Mouse (Mus musculus) heart, embryonic 14.5 days (tissue): Measurements from ENCODE around the gene Mchr1. TPM values are rescaled to one million over a fixed set of nuclear protein-coding genes. Genes with fewer than 3 reads are reported as not detected.

Source experiments
- ATAC-seq: fragments of 200-750 bp; cut with Nextera tagmentation; 2 replicates; pipeline ENCODE4 v1.8.0; 2017; ENCODE audit warnings: low read depth, moderate TSS enrichment; ENCODE audit not compliant: insufficient number of reproducible peaks, insufficient read depth, low FRiP score
- H3K27ac ChIP-seq, 2 experiments: fragments of 200-500 bp in 1 of 2; fragments of 300-500 bp in 1 of 2; sonication (generic) in 1 of 2; replicated peaks in 1 of 2; 2 replicates each; pipeline ENCODE4 v1.5.1; 2012 to 2014; ENCODE audit warnings: low read depth in 2 of 2, low read length in 2 of 2, control low read depth in 1 of 2, mild to moderate bottlenecking in 1 of 2, mixed read lengths in 1 of 2; ENCODE audit not compliant: control insufficient read depth in 1 of 2, insufficient read depth in 1 of 2
- H3K27me3 ChIP-seq: fragments of 300-500 bp; sonication (generic); 2 replicates; pipeline ENCODE4 v1.6.1; 2014; ENCODE audit warnings: mild to moderate bottlenecking, low read length, control low read depth; ENCODE audit not compliant: control insufficient read depth, insufficient read depth
- H3K36me3 ChIP-seq: fragments of 300-500 bp; sonication (generic); 2 replicates; pipeline ENCODE4 v1.6.1; 2014; ENCODE audit warnings: mild to moderate bottlenecking, control low read depth, low read length, mixed read lengths; ENCODE audit not compliant: control insufficient read depth, insufficient read depth
- H3K4me1 ChIP-seq, 2 experiments: fragments of 200-500 bp in 1 of 2; fragments of 300-500 bp in 1 of 2; sonication (generic) in 1 of 2; 2 replicates each; pipeline ENCODE4 v1.6.1; 2012 to 2014; ENCODE audit warnings: low read length in 2 of 2, control low read depth in 1 of 2, mixed read lengths in 1 of 2; ENCODE audit not compliant: control insufficient read depth in 2 of 2, insufficient read depth in 2 of 2
- H3K4me2 ChIP-seq: fragments of 300-500 bp; sonication (generic); 2 replicates; pipeline ENCODE4 v1.6.1; 2014; ENCODE audit warnings: mild to moderate bottlenecking, low read length
- H3K4me3 ChIP-seq, 2 experiments: fragments of 200-500 bp in 1 of 2; fragments of 300-500 bp in 1 of 2; sonication (generic) in 1 of 2; 2 replicates each; pipeline ENCODE4 v1.5.1; 2012 to 2014; ENCODE audit warnings: low read length in 2 of 2, mild to moderate bottlenecking in 2 of 2, control low read depth in 1 of 2, low read depth in 1 of 2, moderate library complexity in 1 of 2; ENCODE audit not compliant: control insufficient read depth in 1 of 2, insufficient read depth in 1 of 2
- H3K9ac ChIP-seq: fragments of 300-500 bp; sonication (generic); 2 replicates; pipeline ENCODE4 v1.6.1; 2014; ENCODE audit warnings: mild to moderate bottlenecking, low read length
- H3K9me3 ChIP-seq: fragments of 300-500 bp; sonication (generic); 2 replicates; pipeline ENCODE4 v1.6.1; 2016; ENCODE audit warnings: low read length, control low read depth; ENCODE audit not compliant: control insufficient read depth
- WGBS: fragments of 180-500 bp; shearing (Covaris S2); extraction: QIAGEN DNeasy Blood & Tissue Kit; methylation state at CpG from one replicate; pipeline ENCODE4 v1.1.7; 2014; 5-methylcytosine and 5-hydroxymethylcytosine counted together
- polyA plus RNA-seq: library from polyadenylated mRNA; unstranded; fragments of >200 nt; fragmentation: Nextera tagmentation; extraction: Ambion mirVana; gene quantifications from 2 replicates; pipeline ENCODE4 v1.2.1, GENCODE M21; 2014

Gene Mchr1
- not detected in 2 replicates for polyA plus RNA-seq

- H3K27ac ChIP-seq: no peak within 1 kb of the TSS
- peak within 1 kb of the TSS; percentile 25; the same call in 1 of the 2 replicates for H3K9ac ChIP-seq
- WGBS: 1% methylated on average over 25 of the region's 25 CpGs
Measured at GRCm38 (mm10) chr15:81235086-81235920, at the start of gene Mchr1. Gene Mchr1, plus strand, starts transcription at chr15:81235499.

GRCm38 (mm10) chr15:81189061-81189460 is 46.2 kb upstream of the Mchr1 start:
- Histone ChIP-seq H3K27me3 (no peaks in the 10 kb centered on the region), H3K4me1 (peaks cover 0 to 18% of the 10 kb centered on the region in 2 experiments; a peak in 2 of 4 replicates), H3K27ac (no peak overlapping the region), H3K4me2 (peak overlapping the region; percentile 86), H3K9me3 (no peaks in the 10 kb centered on the region), H3K36me3 (no peaks in the 10 kb centered on the region), H3K9ac (no peak overlapping the region; the same call in 1 of the 2 replicates), H3K4me3 (no peak overlapping the region)
- no peak for ATAC-seq
- WGBS: 96% methylated on average over 2 of the region's 2 CpGs

More at GRCm38 (mm10) chr15:81235086-81235920, at the start of gene Mchr1:
- Histone ChIP-seq H3K9me3 (no peaks in the 10 kb centered on the region), H3K36me3 (no peaks in the 10 kb centered on the region), H3K4me1 (peaks cover 7 to 12% of the 10 kb centered on the region in 2 experiments; a peak in 3 of 4 replicates), H3K4me2 (peak within 1 kb of the TSS; percentile 79), H3K4me3 (peak within 1 kb of the TSS; percentile 24 to 39), H3K27me3 (peaks cover 43% of the 10 kb centered on the region)
- peak; percentile 54; the same call in 1 of the 2 replicates for ATAC-seq

GRCm38 (mm10) chr15:81190011-81190629 is 45.2 kb upstream of the Mchr1 start:
- no peak; the same call in none of the 2 replicates for ATAC-seq

GRCm38 (mm10) chr15:81190630-81191178 is 44.6 kb upstream of the Mchr1 start, which contains the start of gene Mrtfa:
Gene Mrtfa, minus strand, starts transcription at chr15:81190757.
- Histone ChIP-seq H3K9ac (peak within 1 kb of the TSS; percentile 93), H3K4me3 (peak within 1 kb of the TSS; percentile 76 to 90), H3K4me2 (peak within 1 kb of the TSS; percentile 86), H3K36me3 (no peaks in the 10 kb centered on the region), H3K27me3 (no peaks in the 10 kb centered on the region), H3K9me3 (no peaks in the 10 kb centered on the region), H3K27ac (peak within 1 kb of the TSS; percentile 61 to 62; a peak in 3 of 4 replicates), H3K4me1 (peaks cover 0 to 18% of the 10 kb centered on the region in 2 experiments; a peak in 2 of 4 replicates)
- under 1% methylated on average over 48 of the region's 48 CpGs for WGBS
- ATAC-seq: peak; percentile 99

More at GRCm38 (mm10) chr15:81190011-81190629, 45.2 kb upstream of the Mchr1 start:
- Histone ChIP-seq H3K36me3 (no peaks in the 10 kb centered on the region), H3K9ac (peak overlapping the region; percentile 93), H3K9me3 (no peaks in the 10 kb centered on the region), H3K4me3 (peak overlapping the region; percentile 67 to 90), H3K4me1 (peaks cover 0 to 18% of the 10 kb centered on the region in 2 experiments; a peak in 2 of 4 replicates), H3K4me2 (peak overlapping the region; percentile 86), H3K27ac (peak overlapping the region in 1 of 2 experiments; percentile 46; a peak in 1 of 4 replicates), H3K27me3 (no peaks in the 10 kb centered on the region)
- whole genome bisulfite sequencing: under 1% methylated on average over 42 of the region's 46 CpGs

- Histone ChIP-seq H3K27me3 (no peaks in the 10 kb centered on the region), H3K4me1 (peaks cover 0 to 18% of the 10 kb centered on the region in 2 experiments; a peak in 2 of 4 replicates), H3K9me3 (no peaks in the 10 kb centered on the region), H3K4me2 (peak overlapping the region; percentile 64), H3K9ac (peak overlapping the region; percentile 78), H3K27ac (peak overlapping the region; percentile 61 to 62; a peak in 3 of 4 replicates), H3K4me3 (peak overlapping the region; percentile 76 to 90), H3K36me3 (no peaks in the 10 kb centered on the region)
- no peak for ATAC-seq
- WGBS: 23% methylated on average over 9 of the region's 9 CpGs
Measured at GRCm38 (mm10) chr15:81191303-81191702, 44.0 kb upstream of the Mchr1 start.

GRCm38 (mm10) chr15:81192316-81192715 is 43.0 kb upstream of the Mchr1 start:
- no peaks in the 10 kb centered on the region for H3K9me3 ChIP-seq
- no peaks in the 10 kb centered on the region for H3K27me3 ChIP-seq
- H3K4me1 ChIP-seq: peaks cover 0 to 18% of the 10 kb centered on the region in 2 experiments; a peak in 2 of 4 replicates
- no peak for ATAC-seq
- WGBS: 81% methylated on average over 5 of the region's 5 CpGs
- H3K4me3 ChIP-seq: no peak overlapping the region
- H3K9ac ChIP-seq: no peak overlapping the region
- H3K27ac ChIP-seq: no peak overlapping the region
- H3K4me2 ChIP-seq: no peak overlapping the region
- no peaks in the 10 kb centered on the region for H3K36me3 ChIP-seq

GRCm38 (mm10) chr15:81192858-81193257 is 42.4 kb upstream of the Mchr1 start:
- H3K9me3 ChIP-seq: no peaks in the 10 kb centered on the region
- H3K4me3 ChIP-seq: no peak overlapping the region
- H3K4me2 ChIP-seq: no peak overlapping the region
- H3K27ac ChIP-seq: no peak overlapping the region
- H3K4me1 ChIP-seq: peaks cover 0 to 18% of the 10 kb centered on the region in 2 experiments; a peak in 2 of 4 replicates
- no peaks in the 10 kb centered on the region for H3K36me3 ChIP-seq
- H3K9ac ChIP-seq: no peak overlapping the region
- ATAC-seq: no peak
- H3K27me3 ChIP-seq: no peaks in the 10 kb centered on the region
- 90% methylated on average over 8 of the region's 8 CpGs for WGBS
